Mouse (Mus musculus) small intestine, adult 2 months (tissue): ENCODE data around the gene Adcy5.

ENCODE experiments used
- CTCF ChIP-seq: fragments of 200-500 bp; IDR thresholded peaks from 2 replicates; pipeline ENCODE4 v1.5.1; 2012; ENCODE audit warnings: low read depth, mild to moderate bottlenecking, control low read depth, inconsistent platforms, low read length, moderate library complexity, mixed read lengths; ENCODE audit not compliant: insufficient replicate concordance, insufficient read length; ENCODE audit errors: extremely low read depth
- POLR2A ChIP-seq: fragments of 200-500 bp; IDR thresholded peaks from 2 replicates; pipeline ENCODE4 v1.6.1; 2012; ENCODE audit warnings: low read depth, mild to moderate bottlenecking, control low read depth, inconsistent platforms, low read length, moderate library complexity

GRCm38 (mm10) chr16:35117436-35117835 lies 37.2 kb upstream of the Adcy5 start:
- TF ChIP-seq CTCF (no peak), POLR2A (no peak)
